Mouse (Mus musculus) ES-CJ7 (cell line): ENCODE results near the gene Mip.
"Not testable (repeated sequence)": the region's sequence is repeated elsewhere in the genome, so short reads cannot be mapped to it uniquely, and the experiment has no call there.

ENCODE experiments used
- DNase-seq: peaks from one replicate; pipeline ENCODE4 v3.0.0; 2011; ENCODE audit warnings: low read depth, low spot score

Gene Mip

GRCm38 (mm10) chr10:128247020-128247732 lies 21.5 kb downstream of the Mip start:
- peak; percentile 85 for DNase-seq

- no peak for DNase-seq
These were observed 24.9 kb downstream of the Mip start for GRCm38 (mm10) chr10:128250565-128250964.

DNA sequence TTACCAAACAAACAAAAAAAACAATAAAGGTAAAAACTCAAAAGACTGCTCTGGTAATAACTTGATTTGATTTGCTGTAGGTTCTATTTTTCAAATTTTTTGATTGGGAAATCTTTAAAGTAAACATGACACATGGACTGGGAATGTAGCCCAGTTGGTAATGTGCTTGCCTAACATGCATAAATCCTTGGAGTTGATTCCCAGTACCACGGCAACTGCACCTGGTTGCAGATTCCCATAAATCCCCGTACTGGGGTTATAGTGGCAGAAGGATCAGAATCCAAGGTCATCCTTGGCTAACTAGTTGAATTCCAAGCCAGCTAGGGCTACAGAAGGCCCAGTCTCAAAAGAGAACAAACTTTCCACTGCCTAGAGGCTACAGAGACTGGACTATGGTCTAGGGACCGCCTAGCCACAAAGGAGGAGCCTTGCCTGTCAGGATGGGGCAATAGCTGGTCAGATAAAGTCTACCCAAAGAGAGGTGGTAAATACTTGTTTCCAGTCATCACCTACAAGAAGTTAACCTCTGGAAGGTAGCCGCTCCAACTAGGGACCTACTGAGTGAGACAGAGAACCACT lies 28.1 kb downstream of the Mip start, which contains the start of gene Apon:
TSS of gene Apon (plus strand) at position 420 of the 579 bp plus-strand sequence.
- DNase-seq = no peak

GRCm38 (mm10) chr10:128255925-128256324 lies 30.3 kb downstream of the Mip start:
- DNase-seq = no peak

DNA sequence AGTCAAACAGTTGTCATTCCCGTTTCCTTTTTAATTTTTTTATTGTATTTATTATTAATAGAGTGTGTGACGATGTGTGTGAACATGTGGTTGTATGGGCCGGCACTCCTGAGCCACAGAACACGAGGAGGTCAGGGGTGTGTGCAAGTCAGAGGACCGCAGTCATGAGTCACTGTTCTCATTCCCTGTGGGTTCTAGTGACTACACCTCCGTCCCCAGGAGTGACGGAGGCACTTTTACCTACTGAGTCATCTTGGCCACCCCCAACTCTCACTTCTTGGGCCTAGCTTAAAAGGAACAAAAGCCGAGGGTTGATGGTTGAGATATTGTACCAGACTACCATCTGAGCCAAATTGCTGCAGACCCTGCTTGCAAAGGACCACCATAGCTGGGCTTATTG lies 30.7 kb downstream of the Mip start:
- DNase-seq = no peak

DNA sequence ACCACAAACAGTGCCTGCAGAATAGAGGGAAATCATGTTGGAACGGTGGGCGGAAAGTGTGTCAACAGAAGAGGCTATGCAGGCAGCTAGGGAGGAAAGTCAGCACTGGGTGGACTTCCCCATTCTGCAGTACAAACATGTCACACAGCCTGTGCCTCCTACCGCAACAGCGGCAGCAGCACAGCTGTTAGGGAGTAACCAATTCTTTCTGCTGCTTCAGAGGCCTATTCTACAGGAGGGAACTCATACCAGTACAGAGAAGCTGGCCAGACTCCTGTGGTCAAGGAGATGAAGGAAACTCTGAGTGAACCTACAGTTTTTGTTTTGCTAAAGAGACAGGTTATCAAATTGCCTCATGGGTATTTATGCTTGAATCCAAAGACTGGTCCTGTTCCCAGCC lies 33.3 kb downstream of the Mip start:
- DNase-seq = no peak

DNA sequence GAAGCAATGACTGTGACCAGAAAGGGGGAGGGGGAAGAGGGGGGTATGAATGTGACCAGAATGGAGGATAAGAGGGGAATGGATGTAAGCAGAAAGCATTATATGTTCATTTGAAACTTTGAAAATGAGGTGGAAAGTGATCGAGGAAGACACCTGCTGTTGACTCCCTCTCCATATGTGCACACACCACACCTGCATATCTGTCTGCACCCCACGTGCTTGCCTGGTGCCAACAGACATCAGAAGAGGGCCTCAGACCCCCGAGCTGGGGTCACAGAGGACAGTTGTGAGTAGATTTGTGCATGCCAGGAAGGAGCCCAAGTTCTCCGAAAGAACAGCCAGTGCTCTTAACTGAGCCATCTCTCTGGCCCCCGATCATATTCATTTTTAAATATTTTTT lies 34.3 kb downstream of the Mip start:
- DNase-seq = no peak

DNA sequence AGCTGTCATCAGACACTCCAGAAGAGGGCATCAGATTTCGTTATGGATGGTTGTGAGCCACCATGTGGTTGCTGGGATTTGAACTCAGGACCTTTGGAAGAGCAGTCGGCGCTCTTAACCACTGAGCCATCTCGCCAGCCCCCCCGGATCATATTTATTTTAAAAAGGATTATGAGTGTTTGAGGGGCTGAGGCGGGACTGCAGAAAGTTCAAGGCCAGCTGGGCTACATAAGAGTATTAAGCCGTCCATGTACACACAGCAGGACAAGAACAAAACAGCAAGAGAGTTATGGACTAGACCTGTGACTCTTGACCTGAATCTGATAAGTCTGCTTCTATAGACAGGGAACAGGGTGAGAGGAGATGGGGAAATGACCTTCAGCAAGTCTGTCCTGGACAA lies 34.7 kb downstream of the Mip start:
- DNase-seq = not testable (repeated sequence)

- peak; percentile 84 for DNase-seq
These were observed 36.7 kb downstream of the Mip start for GRCm38 (mm10) chr10:128262300-128262699.

GRCm38 (mm10) chr10:128263393-128264310 lies 38.0 kb downstream of the Mip start:
- DNase-seq = no peak

- no peak for DNase-seq
These were observed 42.7 kb downstream of the Mip start, which contains the start of gene Apof for GRCm38 (mm10) chr10:128268371-128268770. Gene Apof (plus strand): TSS chr10:128268671.

GRCm38 (mm10) chr10:128269206-128269910 lies 43.7 kb downstream of the Mip start:
- DNase-seq = no peak

GRCm38 (mm10) chr10:128270287-128270841 lies 44.7 kb downstream of the Mip start, which contains the start of gene Stat2:
Gene Stat2 (plus strand): TSS chr10:128270559.
- peak; percentile 98 for DNase-seq

- peak; percentile 49 for DNase-seq
These were observed 45.2 kb downstream of the Mip start for GRCm38 (mm10) chr10:128270866-128271265.

- no peak for DNase-seq
These were observed 46.2 kb downstream of the Mip start for GRCm38 (mm10) chr10:128271883-128272282.

DNA sequence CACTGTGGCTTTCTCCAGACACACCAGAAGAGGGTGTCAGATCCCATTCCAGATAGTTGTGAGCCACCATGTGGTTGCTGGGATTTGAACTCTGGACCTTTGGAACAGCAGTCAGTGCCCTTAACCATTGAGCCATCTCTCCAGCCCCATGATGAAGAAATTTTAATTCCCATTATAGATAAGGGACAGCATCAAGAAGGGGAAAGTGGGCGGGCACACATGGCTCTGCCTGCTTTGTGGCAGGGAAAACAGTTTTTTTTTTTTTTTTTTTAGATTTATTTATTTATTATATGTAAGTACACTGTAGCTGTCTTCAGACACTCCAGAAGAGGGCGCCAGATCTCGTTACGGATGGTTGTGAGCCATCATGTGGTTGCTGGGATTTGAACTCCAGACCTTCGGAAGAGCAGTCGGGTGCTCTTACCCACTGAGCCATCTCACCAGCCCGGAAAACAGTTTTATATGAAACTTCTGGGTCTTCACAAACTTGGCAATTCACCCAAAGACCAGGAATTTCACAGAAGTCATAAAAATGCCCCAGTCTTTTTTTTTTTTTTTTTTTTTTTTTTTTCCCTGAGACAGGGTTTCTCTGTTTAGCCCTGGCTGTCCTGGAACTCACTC lies 47.3 kb downstream of the Mip start:
- DNase-seq = not testable (repeated sequence)

GRCm38 (mm10) chr10:128275374-128275773 lies 49.7 kb downstream of the Mip start:
- not testable (repeated sequence) for DNase-seq

- DNase-seq = no peak
These were observed 52.5 kb downstream of the Mip start for GRCm38 (mm10) chr10:128278158-128278557.

DNA sequence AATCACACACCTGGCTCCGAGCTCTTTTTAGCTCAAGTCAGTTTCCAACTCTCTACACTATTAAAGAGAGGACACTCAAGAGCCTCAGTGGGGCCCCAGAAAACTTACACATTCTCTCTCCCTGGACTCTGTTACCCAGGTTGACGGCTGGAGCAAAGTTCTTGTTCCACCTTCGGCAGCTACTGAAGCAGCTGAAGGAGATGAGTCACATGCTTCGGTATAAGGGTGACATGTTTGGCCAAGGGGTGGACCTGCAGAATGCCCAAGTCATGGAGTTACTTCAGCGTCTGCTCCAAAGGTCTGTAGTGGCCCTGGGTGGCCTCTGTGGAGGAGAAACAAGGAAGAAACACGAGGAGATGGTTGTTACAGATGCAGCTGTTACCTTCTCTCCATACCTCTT lies 55.3 kb downstream of the Mip start:
- no peak for DNase-seq
